Mouse (Mus musculus) MEL-GATA-1-ER (cell line): ENCODE results near the gene Nhs.

ENCODE experiments used
- DNase-seq: peaks from one replicate; pipeline ENCODE4 v3.0.0-alpha.2; 2012; ENCODE audit warnings: low read depth; ENCODE audit errors: extremely low read depth

Nhs gene

DNA sequence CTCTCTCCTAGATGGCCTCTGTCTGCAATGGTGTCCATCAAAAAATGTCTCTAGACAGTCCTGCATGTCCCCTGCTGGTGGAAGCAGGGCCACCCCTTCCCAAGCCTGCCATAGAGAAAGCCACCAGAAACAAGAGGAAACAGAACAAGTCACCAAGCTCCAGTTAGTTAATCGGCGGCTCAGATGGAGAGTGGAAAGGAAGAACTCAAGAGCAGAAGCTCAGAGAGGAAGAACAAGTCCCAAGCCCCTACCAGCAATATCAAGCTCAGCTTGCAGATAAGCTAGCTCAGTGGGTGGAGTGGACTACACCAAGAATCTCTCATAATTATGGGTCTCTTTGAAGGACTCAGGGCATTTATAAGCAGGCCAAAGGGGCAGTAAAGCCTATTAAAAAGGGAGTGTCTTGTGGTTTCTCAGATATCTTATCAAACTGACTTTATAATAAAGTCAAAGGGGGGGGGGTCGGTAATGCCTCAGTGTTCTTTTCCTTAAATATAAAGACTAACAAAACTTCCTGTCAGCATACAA, 139.4 kb downstream of the Nhs start:
- DNase-seq = peak; percentile 33

DNA sequence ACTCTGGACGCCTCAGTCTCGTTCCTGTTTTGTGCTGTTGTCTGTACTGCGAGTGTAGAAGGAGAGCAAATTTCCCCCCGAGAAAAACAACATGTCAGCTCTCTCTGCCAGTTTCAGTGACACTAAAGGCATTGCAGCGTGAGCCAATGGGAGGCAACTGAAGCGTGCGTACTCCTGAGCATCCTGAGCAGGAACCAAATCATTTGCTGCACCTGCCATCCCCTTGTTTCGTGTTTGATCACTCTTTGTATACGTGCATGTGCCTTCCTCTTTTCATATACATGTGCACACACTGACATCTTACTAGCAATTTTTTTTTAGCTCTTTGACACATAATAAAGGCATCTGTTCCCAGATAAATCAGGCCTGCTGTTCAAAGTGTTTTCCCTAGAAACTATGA, 142.1 kb downstream of the Nhs start:
- DNase-seq = no peak

DNA sequence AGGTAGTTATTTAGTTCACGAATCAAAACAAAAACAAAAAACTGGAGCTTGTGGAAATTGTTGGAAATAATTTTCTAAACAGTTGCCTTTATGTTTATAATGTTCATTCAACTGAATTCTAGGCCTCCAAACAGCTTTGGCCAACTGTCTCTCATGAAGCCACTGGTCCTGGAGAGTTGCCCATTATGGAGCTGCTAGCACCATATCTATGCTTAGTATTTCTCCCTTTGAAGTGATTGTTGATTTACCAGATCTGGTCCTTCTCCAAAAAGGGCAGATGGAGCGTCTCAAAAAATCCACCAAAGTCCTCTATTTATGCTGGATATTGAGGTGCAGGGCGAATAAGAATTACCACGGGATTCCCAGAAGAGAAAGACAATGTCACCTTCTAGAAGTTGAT, 147.0 kb downstream of the Nhs start:
- DNase-seq = no peak

DNA sequence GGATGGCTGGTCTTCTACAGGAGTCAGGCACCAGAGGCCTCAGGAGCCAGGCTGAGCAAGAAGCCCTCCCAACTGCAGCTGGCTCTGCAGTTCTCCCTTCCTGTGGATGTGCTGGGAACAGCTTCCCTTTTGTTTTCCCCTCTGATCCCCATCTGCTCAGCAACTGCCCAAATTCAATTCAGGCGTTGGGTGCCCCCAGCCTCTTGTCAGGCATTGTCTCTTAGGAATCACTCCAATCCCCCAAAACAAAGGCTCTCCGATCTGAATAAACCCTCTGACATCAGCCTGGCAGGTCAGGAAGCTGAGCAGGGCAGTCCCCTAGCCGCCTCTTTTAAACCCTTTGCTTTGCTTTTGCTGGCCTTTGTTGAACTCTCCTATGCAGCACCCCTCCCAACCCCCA, 149.7 kb downstream of the Nhs start:
- no peak for DNase-seq

DNA sequence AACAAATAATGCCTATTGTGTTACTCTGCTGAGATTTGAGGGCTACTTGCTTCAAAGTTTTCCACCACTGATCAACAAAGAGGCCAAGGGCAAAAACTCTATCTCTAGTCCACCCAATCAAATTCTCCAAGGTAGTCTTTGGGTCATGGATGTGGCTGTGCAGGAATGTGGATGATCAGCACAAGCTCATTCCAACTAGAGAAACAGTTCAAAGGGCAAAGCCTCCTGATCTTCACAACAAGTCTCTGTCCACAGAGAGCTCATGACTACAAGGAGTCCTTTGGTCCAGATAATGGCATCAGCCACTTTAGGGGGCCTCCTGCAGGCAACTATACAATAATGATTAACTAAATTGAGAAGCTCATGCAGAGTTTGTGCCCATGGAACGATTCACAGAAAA, 155.7 kb downstream of the Nhs start:
- no peak for DNase-seq

DNA sequence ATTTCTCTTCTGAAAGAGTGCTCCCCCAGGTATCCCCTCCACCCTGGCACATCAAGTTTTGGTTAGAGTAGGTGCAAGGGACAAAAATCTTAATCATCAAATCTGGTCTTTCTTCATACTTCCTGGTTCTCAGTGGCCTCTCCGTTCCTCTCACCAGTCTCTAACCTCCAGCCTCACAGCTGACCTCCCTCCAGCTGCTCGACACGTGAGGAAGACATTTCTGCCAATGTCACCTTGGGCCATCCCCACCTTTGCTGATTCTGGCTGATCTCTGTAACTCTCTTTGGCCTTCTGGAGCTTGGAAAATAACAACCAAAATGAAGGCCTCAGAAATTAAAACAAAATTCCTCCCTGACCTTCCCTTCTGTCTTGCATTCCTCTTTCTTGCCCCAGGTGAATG, 160.7 kb downstream of the Nhs start:
- DNase-seq = no peak

DNA sequence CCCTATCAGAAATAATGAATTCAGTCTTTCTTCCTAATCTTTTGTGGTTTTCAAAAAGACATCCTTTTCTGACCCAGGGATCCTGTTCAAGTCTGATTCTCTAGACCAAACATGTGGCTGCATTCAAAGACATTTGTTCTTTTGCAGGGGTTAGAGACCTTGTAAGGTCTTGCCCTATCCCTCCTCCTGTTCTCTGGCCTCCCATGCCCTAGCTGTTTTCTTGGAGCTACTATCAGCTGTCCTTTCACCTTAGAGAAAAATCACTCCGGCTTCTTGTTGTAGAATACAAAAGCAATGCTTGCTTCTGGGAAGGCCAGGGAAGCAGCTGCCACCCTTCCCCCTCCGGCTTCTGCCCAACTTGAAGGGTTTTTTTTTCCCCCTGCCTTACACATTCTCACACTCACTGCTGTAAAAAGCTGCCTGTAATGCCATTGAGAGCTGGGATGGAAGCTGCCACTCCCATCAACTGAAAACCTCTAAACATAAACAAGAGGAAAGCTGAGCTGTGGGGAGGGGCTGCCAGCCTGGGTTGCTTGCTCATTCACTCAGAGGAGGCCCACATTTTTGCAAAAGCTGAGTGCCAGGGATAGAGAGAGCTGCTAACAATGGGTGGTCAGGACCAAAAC, 162.2 kb downstream of the Nhs start:
- DNase-seq = no peak

DNA sequence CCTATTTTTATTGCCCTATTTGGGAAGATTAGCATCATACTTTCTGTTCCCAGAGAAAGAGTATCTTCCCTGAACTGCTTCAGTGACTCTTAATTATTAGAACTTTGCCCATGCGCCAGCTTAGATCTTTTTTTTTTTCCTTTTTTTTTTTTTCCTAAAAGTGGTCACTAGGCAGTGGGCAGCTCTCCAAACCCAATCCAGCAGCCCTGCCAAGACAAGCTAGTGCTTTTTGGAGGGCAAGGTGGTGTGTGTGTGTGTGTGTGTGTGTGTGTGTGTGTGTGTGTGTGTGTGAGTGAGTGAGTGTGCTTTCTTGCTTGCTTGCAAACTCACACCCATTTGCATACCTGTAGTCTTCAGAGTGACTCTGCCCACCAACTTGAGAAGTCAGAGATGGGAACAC, 169.4 kb downstream of the Nhs start:
- DNase-seq = no peak

DNA sequence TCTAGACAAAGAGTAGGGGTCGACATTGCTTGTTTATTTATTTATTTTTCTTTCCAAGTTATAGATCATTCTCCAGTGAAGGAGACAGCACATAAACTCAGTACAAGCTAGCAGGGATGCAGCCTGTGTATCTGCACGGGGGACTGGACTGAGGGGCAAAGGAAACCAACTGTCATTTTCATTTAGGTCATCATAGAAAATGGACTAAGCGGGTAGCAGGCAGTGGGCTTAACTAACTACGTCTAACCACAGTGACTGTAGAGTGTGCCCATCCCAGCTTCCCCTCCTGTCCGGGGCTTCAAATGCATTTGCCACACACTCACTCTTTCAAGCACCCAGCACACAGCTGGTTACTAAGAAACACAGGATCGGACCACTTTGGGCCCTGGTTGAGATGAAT, 174.6 kb downstream of the Nhs start:
- no peak for DNase-seq

DNA sequence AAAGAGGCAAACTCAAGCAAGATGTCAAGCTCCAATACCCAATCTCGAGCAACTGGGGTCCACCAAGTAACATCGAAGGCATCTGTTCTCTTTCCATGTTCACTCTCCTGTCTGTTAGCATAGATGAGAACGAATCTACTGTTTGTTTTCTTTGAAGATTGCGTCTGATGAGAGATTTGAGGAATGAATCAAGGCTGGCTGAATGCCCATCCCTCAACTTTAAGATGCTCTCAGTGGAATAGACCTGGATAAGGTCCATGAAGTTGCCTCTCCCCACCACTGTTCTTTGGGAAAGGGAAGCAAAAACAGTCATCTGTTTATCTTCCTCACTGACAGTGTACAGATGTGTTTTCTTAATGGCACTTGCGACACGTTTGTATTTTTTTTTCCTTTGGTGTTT, 178.1 kb downstream of the Nhs start:
- DNase-seq = no peak

DNA sequence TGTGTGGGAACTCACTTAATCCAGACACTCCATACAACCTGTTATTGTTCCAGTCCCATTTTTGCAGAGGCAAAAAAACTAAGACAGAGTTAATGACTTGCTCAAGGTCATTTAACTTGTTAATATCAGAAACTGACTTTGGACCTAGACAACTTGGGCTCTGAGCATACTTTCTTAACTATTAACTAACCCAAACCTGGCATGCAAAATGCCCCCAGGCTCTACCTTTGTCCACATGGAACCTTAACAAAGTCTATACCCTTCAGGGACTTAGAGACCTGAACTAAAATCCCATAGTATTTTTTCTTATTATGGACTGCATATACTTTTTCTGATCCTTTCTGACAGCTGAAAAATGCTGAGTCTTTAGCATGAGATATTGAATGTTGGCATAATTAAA, 179.6 kb downstream of the Nhs start:
- no peak for DNase-seq

DNA sequence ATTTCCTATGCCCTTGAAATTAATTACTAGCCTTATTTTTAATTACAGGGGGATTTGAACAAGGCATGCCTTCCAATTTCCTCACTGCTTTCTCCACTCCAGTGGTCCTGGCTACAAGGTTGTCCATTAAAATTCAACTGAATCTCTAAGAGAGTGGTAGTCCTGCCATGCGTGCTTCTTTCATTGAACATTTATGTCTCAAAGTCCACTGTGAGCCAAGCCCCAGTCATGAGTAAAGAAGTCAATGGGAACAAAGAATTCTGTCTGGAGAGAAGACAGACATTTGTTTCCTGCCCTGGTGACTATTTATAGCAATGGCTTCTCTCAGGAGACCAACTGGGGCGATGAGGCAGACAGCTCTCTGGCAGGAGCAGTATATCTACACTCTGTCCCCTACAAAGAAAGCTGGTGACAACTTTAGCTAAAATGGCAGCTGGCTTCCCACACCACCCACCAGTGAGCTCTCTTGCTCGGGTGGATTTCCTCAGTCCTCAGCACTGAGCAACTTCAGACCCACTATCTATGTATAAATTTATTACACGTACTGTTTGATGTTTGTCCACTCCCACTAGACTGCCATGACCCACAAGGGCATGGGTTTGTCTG, 182.2 kb downstream of the Nhs start:
- DNase-seq = no peak

DNA sequence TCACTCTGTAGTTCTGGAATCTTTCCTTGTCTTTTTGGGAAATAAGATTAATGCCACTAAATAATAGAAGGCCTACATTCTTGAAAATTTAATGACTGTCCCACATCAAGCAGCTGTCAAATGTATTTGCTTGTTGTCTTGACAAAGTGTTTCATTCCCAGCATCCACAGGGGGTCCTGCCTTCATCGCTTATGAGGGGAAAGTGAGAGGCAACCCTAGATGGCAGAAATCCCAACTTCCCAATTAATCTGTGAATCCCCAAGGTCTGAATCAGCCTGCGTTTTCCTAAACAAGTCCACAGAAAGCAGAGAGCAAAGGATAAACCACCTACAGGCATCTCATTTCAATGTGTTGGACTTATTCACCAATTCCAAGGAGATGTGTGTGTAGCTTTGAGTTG, 183.2 kb downstream of the Nhs start:
- DNase-seq = no peak

DNA sequence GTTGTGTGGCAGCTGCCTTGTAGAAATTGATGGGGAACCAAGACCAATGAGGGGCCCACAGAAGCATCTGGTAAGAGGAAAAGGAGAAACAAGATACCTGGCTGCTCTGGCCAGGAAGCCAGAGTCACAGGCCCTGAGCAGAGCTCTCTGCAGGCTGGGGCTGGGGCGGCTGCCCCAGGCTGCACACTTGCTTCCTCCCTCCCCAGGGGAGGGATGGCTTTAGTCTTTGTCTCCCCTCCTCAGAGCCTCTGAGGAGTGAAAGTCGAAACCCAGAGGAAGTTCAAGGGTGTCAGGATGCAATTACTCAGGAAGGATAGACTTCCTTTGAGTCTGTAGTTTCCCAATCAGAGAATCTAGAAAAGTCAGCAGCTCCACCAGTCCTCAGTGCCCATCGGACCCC, 186.0 kb downstream of the Nhs start:
- peak; percentile 24 for DNase-seq

DNA sequence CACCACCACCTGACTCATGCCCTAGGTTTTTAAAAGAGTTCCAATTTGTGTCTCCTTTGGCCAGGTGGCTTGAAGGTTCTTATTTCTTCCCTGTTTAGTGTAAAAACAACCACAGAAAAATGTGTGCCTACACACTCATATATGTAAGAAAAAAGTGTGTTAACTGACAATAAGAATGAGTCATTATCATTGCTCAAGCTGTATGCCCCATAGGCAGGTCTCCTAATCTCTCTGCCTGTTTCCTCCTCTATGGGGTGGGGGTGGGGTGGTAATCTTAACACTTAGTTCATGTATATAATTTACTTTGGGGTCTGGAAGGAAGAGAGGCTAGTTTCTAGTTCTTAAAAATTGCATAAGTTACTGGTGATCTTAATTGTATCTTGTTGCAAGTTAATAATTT, 186.8 kb downstream of the Nhs start:
- DNase-seq = peak; percentile 33

DNA sequence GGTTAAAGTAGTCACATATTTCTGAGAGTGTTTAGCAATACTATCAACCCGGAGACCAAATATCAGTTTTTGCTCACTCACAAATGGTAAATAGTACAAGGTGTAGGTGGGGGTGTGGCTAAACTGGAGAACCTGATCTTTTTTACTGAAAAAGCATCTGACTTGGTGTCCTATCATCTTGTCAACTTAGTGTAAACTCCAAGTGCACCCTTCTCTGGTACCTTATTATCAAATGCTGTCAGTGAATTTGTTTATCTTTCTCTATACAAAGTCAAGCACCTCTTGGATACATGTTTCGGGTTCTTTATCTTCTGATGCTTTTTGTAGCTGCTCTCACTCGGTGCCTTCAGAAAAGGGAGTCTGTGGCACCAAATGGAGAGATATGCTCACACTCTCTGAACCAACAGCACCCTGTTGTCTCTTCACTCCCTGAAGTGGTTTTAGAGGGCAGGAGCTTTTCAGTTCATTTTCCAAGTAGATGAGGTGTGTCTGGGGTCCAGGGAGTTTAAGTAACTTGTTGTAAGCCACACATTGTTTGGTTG, 187.5 kb downstream of the Nhs start:
- no peak for DNase-seq

DNA sequence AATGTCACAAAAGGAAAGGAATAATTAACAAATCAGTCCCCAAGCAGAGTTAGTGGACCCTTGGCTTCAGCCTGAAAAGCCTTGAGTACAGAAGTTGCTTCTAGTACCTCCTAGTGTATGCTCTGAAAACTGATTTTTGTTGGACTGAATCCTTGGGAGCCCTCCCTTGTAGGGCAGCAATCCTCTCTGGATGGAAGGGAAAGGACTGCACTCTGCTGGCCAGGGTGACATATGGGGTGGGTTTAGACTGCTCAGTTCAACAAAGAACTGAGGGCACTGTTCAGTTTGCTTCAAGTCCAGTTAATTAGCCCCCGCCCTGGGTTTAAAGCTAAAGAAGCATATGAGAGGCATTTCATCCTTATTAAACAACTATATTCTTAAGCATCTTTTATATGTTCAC, 188.4 kb downstream of the Nhs start:
- no peak for DNase-seq

DNA sequence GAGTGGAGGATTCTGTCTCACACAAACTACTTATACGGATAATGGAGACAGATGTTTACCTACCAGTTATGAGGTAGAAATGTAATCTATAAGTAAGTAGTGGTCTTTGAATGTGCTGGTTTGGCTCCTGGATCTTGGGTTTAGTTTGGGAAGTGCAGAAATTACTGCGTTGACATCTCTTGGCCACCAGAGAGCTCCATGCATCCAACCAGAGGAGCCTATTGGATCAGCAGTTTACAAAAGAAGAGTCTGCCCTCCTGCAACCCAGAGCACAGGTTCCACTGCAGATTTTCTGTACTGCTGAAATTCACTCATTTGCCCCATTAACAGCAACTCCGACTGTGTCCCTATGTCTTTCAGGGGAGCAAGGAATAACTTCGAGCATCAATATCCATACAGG, 191.8 kb downstream of the Nhs start:
- no peak for DNase-seq

DNA sequence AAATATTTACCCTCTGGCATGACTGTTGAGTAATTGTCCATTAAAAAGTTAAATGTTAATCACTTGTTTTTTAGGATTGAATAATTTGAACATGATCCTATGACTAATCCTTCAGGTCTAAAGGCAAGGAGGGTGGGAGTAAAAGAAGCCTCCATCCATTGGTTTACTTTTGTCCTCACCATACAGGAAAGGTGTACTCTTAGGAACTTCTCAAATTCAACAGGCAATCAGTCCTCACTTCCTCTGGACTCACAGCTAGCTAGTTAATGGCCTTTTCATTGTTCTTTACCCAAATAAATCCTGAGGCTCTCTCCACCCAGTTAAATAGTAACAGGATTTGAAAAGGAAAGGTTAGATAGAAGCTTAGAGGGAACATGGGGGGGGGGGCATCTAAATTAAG, 196.2 kb downstream of the Nhs start:
- no peak for DNase-seq

DNA sequence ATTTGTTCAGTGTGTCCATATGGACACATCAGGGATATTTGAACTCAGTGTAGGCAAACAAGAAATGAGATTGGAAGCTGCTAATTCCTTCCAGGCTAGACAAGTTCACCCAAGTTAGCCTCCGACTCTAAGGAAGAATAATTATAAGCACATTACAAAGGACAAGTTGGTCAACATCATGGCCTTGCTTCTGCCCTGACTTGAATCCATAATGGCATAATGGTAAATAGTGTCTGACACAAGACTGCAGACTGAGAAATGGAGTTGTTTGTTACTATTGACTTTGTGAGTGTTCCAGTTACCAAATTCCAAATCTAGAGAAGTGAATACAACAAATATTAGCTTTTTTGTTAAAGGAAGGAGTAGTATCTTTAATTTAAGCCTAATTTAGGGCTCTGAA, 196.7 kb downstream of the Nhs start:
- DNase-seq = no peak

DNA sequence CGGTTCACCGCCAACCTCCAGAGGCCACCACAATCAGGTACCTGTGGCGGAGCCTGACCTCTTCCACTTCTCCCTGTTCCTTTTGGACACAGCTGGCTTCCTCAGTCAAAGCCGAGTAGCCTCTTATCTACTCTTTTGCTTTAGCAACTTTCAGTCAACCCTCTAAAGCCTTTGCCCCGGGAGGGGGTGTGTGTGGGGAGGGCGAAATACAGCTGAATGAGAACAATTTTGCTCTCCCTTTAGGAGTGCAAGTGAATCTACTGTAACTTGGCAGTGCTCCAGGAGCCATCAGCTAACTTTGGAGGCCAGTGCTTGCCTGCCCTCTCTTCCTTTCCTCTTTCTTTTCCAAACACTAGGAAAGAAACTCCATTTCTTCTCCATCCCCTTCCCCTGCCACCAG, 197.8 kb downstream of the Nhs start:
- DNase-seq = no peak

DNA sequence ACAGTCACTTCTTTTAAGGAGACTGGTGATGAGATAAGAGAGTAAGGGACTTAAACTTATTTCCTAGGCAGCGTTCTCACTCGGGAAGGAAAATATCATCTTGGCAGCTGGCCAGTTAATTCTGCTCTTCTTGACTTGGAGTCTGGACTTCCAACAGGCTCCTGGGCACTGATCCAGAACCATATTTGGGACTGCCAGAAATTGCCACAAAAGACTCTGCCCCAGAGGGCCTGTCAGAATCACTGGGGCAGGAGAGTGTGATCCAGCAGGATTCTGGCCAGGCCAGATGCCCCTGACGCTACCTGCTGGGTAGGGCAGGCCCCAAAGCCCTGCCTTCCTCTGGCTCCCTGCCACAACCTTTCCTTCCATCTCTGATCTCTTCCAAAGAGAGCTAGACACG, 198.4 kb downstream of the Nhs start:
- DNase-seq = no peak

DNA sequence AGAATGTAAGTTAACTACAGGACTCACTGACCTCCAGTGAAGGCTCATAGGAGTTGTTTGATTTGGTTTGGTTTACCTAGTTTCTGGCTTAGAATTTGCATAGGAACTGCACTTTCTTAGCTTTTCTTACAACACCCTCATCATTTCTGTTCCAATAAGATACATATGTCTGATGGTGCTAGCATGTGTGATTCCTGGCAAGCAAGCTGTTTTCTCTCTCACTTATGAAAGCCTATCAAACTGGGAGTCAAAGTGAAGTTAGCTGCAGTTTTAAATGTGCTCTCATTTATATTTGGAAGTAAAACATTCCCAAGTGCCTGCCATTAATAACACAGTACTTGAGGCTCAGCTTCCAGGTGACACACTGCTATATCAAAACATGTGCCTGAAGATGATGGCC, 207.2 kb downstream of the Nhs start:
- no peak for DNase-seq
